Mouse (Mus musculus): ENCODE data around the gene Zfp945. TPM values are rescaled to one million over a fixed set of nuclear protein-coding genes. Genes with fewer than 3 reads are reported as not detected.
"Not testable (repeated sequence)": the region's sequence is repeated elsewhere in the genome, so short reads cannot be mapped to it uniquely, and the experiment has no call there.

Zfp945 gene
- 20.8 and 21.2 TPM in 2 replicates for polyA plus RNA-seq (2014; fragmentation: Nextera tagmentation; extraction: Ambion mirVana)

DNA sequence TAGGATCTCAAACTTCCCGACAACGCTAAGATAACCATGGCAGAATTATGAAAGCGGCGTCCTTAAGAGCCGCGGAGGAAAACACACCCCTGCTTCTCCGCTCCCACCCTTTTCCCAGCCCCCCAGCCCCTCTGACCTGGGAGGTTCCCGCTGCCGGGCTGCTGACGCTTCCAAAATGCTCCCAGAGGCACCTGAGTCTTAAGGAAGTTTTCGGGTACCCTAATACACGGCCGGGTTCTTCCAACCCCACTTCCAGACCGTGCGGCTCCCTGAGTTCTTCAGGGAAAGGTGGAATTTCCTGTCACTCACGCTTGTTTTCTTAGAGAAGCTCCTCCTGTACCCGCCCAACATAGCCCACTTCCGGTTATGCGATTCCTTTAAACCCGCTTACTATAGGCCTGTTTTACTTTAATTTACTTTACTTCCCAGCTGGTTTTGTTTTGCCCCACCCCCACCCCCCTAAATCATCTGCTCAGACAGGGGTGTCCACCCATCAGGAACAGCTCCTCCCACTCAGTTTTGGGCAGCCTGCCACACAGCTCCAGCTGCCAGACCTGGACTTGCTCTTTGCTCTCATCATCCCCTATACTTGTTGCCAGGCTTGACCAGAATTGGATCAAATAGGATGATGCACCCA lies at the start of gene Zfp945:
TSS of gene Zfp945 (minus strand) at position 290 of the 637 bp plus-strand sequence.
- H3K4me1 ChIP-seq (ENCODE audit: control insufficient read depth, insufficient read depth, low read length), result peaks cover 5% of the 10 kb centered on the region; the same call in 1 of the 2 replicates
- no peaks in the 10 kb centered on the region for H3K9me3 ChIP-seq (ENCODE audit: control insufficient read depth, low read length)
- ATAC-seq (ENCODE audit: insufficient read depth, low FRiP score, low TSS enrichment), result peak; percentile 96
- 0% methylated on average over 20 of the region's 20 CpGs for WGBS
- H3K4me3 ChIP-seq (ENCODE audit: low read depth, low read length), result peak within 1 kb of the TSS; percentile 52
- DNase-seq (ENCODE audit: low spot score), result peak; percentile 73
- H3K27ac ChIP-seq (ENCODE audit: low read depth, low read length), result no peak within 1 kb of the TSS
- H3K4me2 ChIP-seq (ENCODE audit: low read depth), result peak within 1 kb of the TSS; percentile 43
- H3K9ac ChIP-seq (ENCODE audit: low read length), result peak within 1 kb of the TSS; percentile 62
- no peaks in the 10 kb centered on the region for H3K27me3 ChIP-seq (ENCODE audit: control insufficient read depth, insufficient read depth, low read length)
- H3K36me3 ChIP-seq (ENCODE audit: control insufficient read depth, insufficient read depth, low read length), result no peaks in the 10 kb centered on the region; the same call in 1 of the 2 replicates

DNA sequence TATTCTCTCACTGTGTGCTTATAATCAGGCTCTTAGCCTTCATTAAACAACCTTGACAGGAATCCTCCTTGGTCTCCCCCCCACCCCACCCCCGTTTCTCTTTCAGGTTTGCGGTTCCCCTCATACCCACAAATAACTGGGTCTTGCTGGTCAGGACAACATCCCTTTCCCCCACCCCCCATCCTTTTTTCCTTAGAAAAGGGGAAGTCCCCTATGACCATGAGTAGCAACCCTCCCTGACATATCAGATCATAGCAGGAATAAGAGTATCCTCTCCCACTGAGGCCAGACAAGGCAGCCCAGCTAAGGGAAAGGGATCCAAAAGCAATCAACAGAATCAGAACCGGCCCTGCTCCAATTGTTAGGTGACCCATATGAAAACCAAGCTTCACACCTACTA lies 21.4 kb upstream of the Zfp945 start:
- ATAC-seq (ENCODE audit: insufficient read depth, low FRiP score, low TSS enrichment) (no peak), DNase-seq (ENCODE audit: low spot score) (no peak)
- Histone ChIP-seq H3K36me3 (ENCODE audit: control insufficient read depth, insufficient read depth, low read length) (no peaks in the 10 kb centered on the region), H3K9ac (ENCODE audit: low read length) (no peak overlapping the region), H3K9me3 (ENCODE audit: control insufficient read depth, low read length) (no peaks in the 10 kb centered on the region), H3K4me1 (ENCODE audit: control insufficient read depth, insufficient read depth, low read length) (no peaks in the 10 kb centered on the region), H3K27me3 (ENCODE audit: control insufficient read depth, insufficient read depth, low read length) (no peaks in the 10 kb centered on the region), H3K4me3 (ENCODE audit: low read depth, low read length) (no peak overlapping the region), H3K4me2 (ENCODE audit: low read depth) (no peak overlapping the region), H3K27ac (ENCODE audit: low read depth, low read length) (no peak overlapping the region)
- WGBS, result 92% methylated on average over 3 of the region's 3 CpGs

DNA sequence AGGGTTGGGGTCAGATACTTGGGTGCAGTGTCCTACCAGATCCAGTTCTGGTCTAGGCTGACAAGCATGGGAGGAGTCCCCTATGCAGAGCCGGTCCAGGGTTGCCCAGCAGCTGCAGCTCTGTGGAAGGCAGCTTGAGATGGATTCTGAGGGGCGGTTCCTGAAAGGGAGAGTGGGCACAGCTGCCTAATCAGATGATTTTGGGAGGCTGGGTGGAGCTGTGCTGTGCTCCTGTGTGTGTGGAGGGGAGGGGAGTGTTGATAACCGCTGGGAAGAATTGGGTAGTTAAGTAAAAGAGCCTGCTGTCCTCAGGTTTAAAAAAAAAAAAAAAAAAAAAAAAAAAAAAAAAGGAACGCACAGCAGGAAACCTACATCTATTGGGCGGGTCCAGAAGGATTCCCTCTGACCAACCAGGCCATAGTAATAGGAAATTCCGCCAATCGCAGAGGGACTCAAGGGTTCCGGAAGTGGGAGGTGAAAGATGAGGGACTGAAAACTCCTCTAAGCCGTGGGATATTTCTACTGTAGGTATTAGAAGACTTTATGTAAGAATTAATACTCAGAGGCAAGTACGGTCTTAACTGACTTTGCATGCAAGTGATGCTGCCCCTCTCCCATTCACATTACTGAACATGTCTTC lies 17.2 kb upstream of the Zfp945 start:
- no peaks in the 10 kb centered on the region for H3K4me1 ChIP-seq (ENCODE audit: control insufficient read depth, insufficient read depth, low read length)
- H3K4me3 ChIP-seq (ENCODE audit: low read depth, low read length), result no peak overlapping the region
- no peaks in the 10 kb centered on the region for H3K36me3 ChIP-seq (ENCODE audit: control insufficient read depth, insufficient read depth, low read length)
- no peak for DNase-seq (ENCODE audit: low spot score)
- H3K27me3 ChIP-seq (ENCODE audit: control insufficient read depth, insufficient read depth, low read length), result no peaks in the 10 kb centered on the region
- no peak overlapping the region for H3K4me2 ChIP-seq (ENCODE audit: low read depth)
- no peak overlapping the region for H3K27ac ChIP-seq (ENCODE audit: low read depth, low read length)
- WGBS, result 58% methylated on average over 10 of the region's 10 CpGs
- H3K9ac ChIP-seq (ENCODE audit: low read length), result no peak overlapping the region
- H3K9me3 ChIP-seq (ENCODE audit: control insufficient read depth, low read length), result no peaks in the 10 kb centered on the region
- ATAC-seq (ENCODE audit: insufficient read depth, low FRiP score, low TSS enrichment), result no peak

DNA sequence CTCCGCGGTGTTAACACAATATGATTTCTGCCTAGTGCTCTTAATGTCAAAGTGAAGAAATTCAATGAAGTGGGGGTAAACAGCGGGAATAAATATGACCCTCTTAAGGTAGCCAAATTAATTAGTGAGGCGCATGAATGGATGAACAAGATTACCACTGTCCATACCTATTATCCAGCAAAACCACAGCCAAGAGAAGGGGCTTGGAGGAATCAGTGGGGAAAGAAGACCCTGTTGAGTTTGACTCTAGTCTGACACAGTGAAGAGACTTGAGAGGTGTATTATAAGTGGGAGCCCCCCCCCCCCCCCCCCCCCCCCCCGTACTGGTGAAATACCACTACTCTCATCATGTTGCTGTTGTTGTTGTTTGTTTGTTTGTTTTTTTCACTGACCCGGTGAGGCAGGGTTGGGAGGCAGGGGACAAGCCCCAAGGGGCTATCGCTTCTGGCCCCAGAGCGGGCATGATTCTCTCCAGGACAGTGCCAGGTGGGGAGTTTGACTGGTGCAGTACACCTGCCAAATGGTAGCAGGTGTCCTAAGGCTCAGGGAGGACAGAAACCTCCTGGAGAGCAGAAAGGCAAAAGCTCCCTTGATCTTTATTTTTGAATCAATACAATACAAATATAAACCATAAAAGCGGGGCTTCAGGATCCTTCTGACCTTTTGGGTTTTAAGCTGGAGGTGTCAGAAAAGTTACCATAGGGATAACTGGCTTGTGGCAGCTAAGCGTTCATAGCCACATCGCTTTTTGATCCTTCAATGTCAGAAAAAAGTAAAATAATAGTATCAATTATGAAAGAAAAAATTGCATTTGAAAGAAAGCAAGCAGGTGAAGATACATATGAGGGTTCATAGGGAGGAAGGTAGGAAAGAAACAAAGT lies 10.7 kb upstream of the Zfp945 start:
- WGBS, result 91% methylated on average over 10 of the region's 11 CpGs
- H3K9ac ChIP-seq (ENCODE audit: low read length), result no peak overlapping the region
- no peak; the same call in 1 of the 2 replicates for ATAC-seq (ENCODE audit: insufficient read depth, low FRiP score, low TSS enrichment)

DNA sequence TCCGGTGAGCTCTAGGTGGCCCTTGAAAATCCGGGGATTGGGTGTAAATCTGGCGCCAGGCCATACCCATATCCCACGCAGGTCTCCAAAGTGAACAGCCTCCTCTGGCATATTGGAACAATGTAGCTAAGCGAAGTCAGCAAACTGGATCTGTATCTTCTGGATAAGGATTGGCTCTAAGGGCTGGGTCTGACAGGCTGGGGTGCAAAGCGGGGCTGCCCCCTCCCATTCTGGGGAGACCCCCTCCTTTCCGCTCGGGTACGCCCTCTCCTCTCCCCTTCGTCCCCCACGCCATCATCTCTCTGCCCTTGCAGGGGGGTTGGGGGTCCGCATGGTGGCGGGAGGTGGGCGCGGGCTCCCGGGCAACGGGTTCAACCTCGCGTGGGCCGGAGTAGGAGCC lies 9.4 kb upstream of the Zfp945 start:
- no peak for ATAC-seq (ENCODE audit: insufficient read depth, low FRiP score, low TSS enrichment)

More for the DNA sequence above, 10.7 kb upstream of the Zfp945 start:
- H3K36me3 ChIP-seq (ENCODE audit: control insufficient read depth, insufficient read depth, low read length), result no peaks in the 10 kb centered on the region
- no peaks in the 10 kb centered on the region for H3K4me1 ChIP-seq (ENCODE audit: control insufficient read depth, insufficient read depth, low read length)
- 0 out of 2 replicates have a peak, but pooled peaks cover 5% of the 10 kb centered on the region for H3K9me3 ChIP-seq (ENCODE audit: control insufficient read depth, low read length)
- no peak overlapping the region for H3K4me2 ChIP-seq (ENCODE audit: low read depth)
- H3K4me3 ChIP-seq (ENCODE audit: low read depth, low read length), result no peak overlapping the region
- no peaks in the 10 kb centered on the region for H3K27me3 ChIP-seq (ENCODE audit: control insufficient read depth, insufficient read depth, low read length)
- H3K27ac ChIP-seq (ENCODE audit: low read depth, low read length), result no peak overlapping the region
- no peak for DNase-seq (ENCODE audit: low spot score)

DNA sequence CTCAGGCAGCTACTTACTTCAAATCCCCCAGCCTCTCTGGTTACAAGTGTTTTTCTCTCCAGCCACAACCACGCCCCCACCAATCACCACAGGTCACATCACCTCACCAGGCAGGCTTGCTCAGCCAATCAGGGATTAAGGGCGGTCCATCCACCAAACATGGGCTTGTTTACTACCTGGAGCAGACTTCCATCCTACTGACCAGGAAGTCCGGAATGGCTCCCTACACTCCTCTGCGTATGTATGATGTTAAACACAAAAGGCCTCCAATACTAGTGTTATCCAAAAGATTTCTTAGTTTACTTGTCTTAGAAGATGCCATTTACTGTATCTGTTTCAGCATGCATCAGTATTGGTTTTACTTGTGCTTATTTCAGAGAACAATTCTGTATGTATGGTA lies 8.6 kb upstream of the Zfp945 start:
- not testable (repeated sequence) for H3K27me3 ChIP-seq (ENCODE audit: control insufficient read depth, insufficient read depth, low read length); H3K4me1 ChIP-seq (ENCODE audit: control insufficient read depth, insufficient read depth, low read length); H3K9me3 ChIP-seq (ENCODE audit: control insufficient read depth, low read length); H3K4me3 ChIP-seq (ENCODE audit: low read depth, low read length); H3K9ac ChIP-seq (ENCODE audit: low read length); DNase-seq (ENCODE audit: low spot score); ATAC-seq (ENCODE audit: insufficient read depth, low FRiP score, low TSS enrichment); H3K36me3 ChIP-seq (ENCODE audit: control insufficient read depth, insufficient read depth, low read length); H3K4me2 ChIP-seq (ENCODE audit: low read depth); H3K27ac ChIP-seq (ENCODE audit: low read depth, low read length)
- whole genome bisulfite sequencing, result 85% methylated on average over 4 of the region's 4 CpGs

More for the DNA sequence above, 9.4 kb upstream of the Zfp945 start:
- H3K4me3 ChIP-seq (ENCODE audit: low read depth, low read length), result no peak overlapping the region
- H3K27ac ChIP-seq (ENCODE audit: low read depth, low read length), result no peak overlapping the region
- no peaks in the 10 kb centered on the region for H3K36me3 ChIP-seq (ENCODE audit: control insufficient read depth, insufficient read depth, low read length)
- no peaks in the 10 kb centered on the region for H3K4me1 ChIP-seq (ENCODE audit: control insufficient read depth, insufficient read depth, low read length)
- WGBS, result 91% methylated on average over 12 of the region's 20 CpGs
- DNase-seq (ENCODE audit: low spot score), result peak; percentile 28
- H3K9ac ChIP-seq (ENCODE audit: low read length), result no peak overlapping the region
- H3K9me3 ChIP-seq (ENCODE audit: control insufficient read depth, low read length), result 0 out of 2 replicates have a peak, but pooled peaks cover 5% of the 10 kb centered on the region
- no peak overlapping the region for H3K4me2 ChIP-seq (ENCODE audit: low read depth)
- H3K27me3 ChIP-seq (ENCODE audit: control insufficient read depth, insufficient read depth, low read length), result no peaks in the 10 kb centered on the region

DNA sequence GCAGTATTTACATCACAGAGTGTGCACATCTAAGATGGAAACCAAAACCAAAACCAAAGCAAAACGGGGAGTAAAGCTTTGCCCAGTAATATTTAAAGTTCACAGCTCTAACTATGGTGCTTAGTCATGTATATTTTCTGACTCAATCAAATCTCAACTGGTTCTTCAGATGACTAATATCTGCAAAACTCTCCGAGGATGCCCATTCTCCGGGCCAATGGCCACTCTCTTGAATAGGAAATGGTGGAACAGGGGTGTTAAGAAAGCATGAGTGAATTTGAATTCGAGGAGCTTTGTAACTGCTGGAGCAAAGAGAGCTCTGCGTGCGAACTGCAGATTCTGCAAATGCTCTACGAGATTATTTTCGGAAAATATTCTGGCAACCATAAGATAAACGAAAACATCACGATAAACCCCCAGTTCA lies 501 bp downstream of the Zfp945 start:
- ATAC-seq (ENCODE audit: insufficient read depth, low FRiP score, low TSS enrichment), result peak; percentile 20
- 2% methylated on average over 10 of the region's 10 CpGs for WGBS
- H3K9me3 ChIP-seq (ENCODE audit: control insufficient read depth, low read length), result no peaks in the 10 kb centered on the region
- peak overlapping the region; percentile 52 for H3K4me3 ChIP-seq (ENCODE audit: low read depth, low read length)
- peaks cover 5% of the 10 kb centered on the region; the same call in 1 of the 2 replicates for H3K4me1 ChIP-seq (ENCODE audit: control insufficient read depth, insufficient read depth, low read length)
- no peak overlapping the region for H3K27ac ChIP-seq (ENCODE audit: low read depth, low read length)
- no peak for DNase-seq (ENCODE audit: low spot score)
- peak overlapping the region; percentile 62 for H3K9ac ChIP-seq (ENCODE audit: low read length)
- peak overlapping the region; percentile 43 for H3K4me2 ChIP-seq (ENCODE audit: low read depth)
- H3K36me3 ChIP-seq (ENCODE audit: control insufficient read depth, insufficient read depth, low read length), result no peaks in the 10 kb centered on the region; the same call in 1 of the 2 replicates
- H3K27me3 ChIP-seq (ENCODE audit: control insufficient read depth, insufficient read depth, low read length), result no peaks in the 10 kb centered on the region

DNA sequence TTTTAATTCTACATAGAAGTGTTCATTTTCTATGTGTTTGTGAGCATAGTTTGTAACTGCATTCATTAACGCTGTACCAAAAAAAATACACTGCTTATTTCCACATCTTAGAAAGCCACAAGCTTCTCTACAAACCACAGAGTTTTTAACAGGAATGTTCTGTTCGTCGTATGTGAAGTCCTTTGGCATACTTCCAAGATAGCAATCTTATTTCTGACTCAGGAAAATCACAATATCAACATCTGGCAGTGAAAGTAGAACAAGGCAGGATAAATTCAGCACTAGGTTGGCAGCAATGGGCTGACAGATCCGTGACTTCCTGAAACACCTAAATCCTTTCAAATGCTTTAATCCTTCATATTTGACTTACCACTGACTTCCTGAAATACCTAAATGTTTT lies 45.8 kb downstream of the Zfp945 start:
- Histone ChIP-seq H3K9ac (ENCODE audit: low read length) (no peak overlapping the region), H3K4me1 (ENCODE audit: control insufficient read depth, insufficient read depth, low read length) (no peaks in the 10 kb centered on the region), H3K4me3 (ENCODE audit: low read depth, low read length) (no peak overlapping the region), H3K9me3 (ENCODE audit: control insufficient read depth, low read length) (no peaks in the 10 kb centered on the region), H3K4me2 (ENCODE audit: low read depth) (no peak overlapping the region), H3K36me3 (ENCODE audit: control insufficient read depth, insufficient read depth, low read length) (no peaks in the 10 kb centered on the region), H3K27ac (ENCODE audit: low read depth, low read length) (no peak overlapping the region), H3K27me3 (ENCODE audit: control insufficient read depth, insufficient read depth, low read length) (no peaks in the 10 kb centered on the region)
- DNase-seq (ENCODE audit: low spot score) (no peak), ATAC-seq (ENCODE audit: insufficient read depth, low FRiP score, low TSS enrichment) (no peak)
- 91% methylated on average over 4 of the region's 4 CpGs for WGBS

Data from neural tube, embryonic 11.5 days (tissue).